Mouse (Mus musculus) olfactory bulb, adult 2 months (tissue): ENCODE data around the gene Cox7a1.

ENCODE experiments used
- CTCF ChIP-seq: fragments of 200-500 bp; IDR thresholded peaks from 2 replicates; pipeline ENCODE4 v1.5.1; 2012; ENCODE audit warnings: low read depth, mild to moderate bottlenecking, low read length, moderate library complexity; ENCODE audit not compliant: insufficient read depth
- POLR2A ChIP-seq: fragments of 200-500 bp; IDR thresholded peaks from 2 replicates; pipeline ENCODE4 v1.6.1; 2012; ENCODE audit warnings: mild to moderate bottlenecking, low read depth, low read length, moderate library complexity; ENCODE audit not compliant: insufficient read depth

DNA sequence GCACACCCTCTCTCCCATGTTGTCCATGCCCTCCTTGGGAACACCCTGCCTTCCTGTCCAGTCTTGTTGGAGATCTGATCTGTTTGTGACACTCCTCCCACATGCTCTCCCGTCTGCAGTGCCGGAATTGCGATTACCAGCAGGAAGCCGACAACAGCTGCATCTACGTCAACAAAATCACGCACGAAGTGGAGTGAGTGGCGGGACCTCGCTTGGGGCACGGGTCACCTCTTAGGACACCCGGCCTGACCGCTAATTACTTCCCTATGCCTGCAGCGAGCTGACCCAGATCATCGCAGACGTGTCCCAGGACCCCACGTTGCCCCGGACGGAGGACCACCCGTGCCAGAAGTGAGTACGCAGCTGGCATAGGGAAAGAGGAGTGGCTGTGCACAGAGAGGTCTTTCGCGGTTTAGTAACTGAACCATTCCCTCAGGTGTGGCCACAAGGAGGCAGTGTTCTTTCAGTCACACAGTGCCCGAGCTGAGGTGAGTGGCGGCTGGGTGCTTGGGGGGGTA, 48.7 kb downstream of the Cox7a1 start:
- TF ChIP-seq CTCF (no peak), POLR2A (no peak)
